Mouse (Mus musculus): ENCODE measurements around the gene Mcemp1. TPM values are rescaled to one million over a fixed set of nuclear protein-coding genes. Genes with fewer than 3 reads are reported as not detected.

Gene Mcemp1
- polyA plus RNA-seq, 1 experiment from 2014 or later: 0.54 TPM

DNA sequence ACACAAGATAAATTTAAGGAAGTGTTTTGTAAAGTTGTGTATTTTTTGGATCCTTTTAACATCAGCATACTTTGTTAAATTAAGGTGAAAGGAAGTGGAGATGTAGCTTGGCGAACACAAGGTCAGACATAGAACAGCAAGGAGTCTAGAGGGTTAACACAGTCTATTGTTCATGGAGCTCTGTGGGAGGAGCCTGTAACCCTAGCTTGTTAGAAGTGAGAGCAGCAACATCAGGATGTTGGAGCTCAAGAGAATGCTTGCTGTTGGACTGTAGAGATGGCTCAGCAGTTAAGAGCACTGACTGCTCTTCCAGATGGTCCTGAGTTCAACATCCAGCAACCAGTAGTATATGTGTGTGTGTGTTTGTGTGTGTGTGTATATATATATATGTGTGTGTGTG, 16.6 kb upstream of the Mcemp1 start:
- 0 out of 2 replicates have a peak, but pooled peaks have one; percentile 29 for ATAC-seq (replicated peaks; ENCODE audit: low FRiP score, low read depth)

DNA sequence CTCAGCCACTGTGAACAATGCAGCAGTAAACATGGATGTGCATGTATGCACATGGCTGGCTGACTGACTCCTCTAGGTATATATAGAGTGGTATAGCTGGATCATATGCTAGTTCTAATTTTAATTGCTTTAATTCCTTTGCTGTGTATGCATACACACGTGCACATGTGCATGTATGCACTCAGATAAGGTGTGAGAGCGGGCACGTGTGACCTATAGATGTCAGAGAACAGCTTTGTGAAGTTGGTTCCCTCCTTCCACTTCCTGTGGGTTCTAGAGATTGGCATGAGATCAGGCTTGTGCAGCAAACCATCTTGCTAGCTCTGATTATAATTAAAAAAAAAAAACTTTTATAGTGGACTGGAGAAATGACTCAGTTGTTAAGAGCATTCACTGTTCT, 12.7 kb upstream of the Mcemp1 start:
- no peak for TF ChIP-seq CTCF (IDR thresholded peaks at IDR 0.05; ENCODE audit: low read depth)
- no peak overlapping the region for H3K9ac ChIP-seq (ENCODE audit: low read depth, low read length)
- no peaks in the 10 kb centered on the region for H3K9me3 ChIP-seq (replicated peaks; ENCODE audit: low read length)
- DNase-seq (ENCODE audit: low spot score) (no peak), ATAC-seq (replicated peaks; ENCODE audit: low FRiP score, low read depth) (no peak)
- no peaks in the 10 kb centered on the region for H3K4me1 ChIP-seq (replicated peaks; ENCODE audit: insufficient read depth, low read length)
- no peaks in the 10 kb centered on the region for H3K27me3 ChIP-seq (ENCODE audit: insufficient read depth, low read length)
- H3K4me3 ChIP-seq (replicated peaks; ENCODE audit: low read depth, low read length): no peak overlapping the region
- 58% methylated on average over 3 of the region's 3 CpGs for WGBS
- no peaks in the 10 kb centered on the region for H3K36me3 ChIP-seq (ENCODE audit: insufficient read depth, low read length)
- no peak overlapping the region for H3K4me2 ChIP-seq (ENCODE audit: low read length)
- H3K27ac ChIP-seq: no peak overlapping the region

More for the DNA sequence above, 16.6 kb upstream of the Mcemp1 start:
- H3K9me3 ChIP-seq (replicated peaks; ENCODE audit: low read length): no peaks in the 10 kb centered on the region
- peak; percentile 71 for DNase-seq (ENCODE audit: low spot score)
- H3K4me3 ChIP-seq (replicated peaks; ENCODE audit: low read depth, low read length): no peak overlapping the region
- no peak for TF ChIP-seq CTCF (IDR thresholded peaks at IDR 0.05; ENCODE audit: low read depth)
- H3K27me3 ChIP-seq (ENCODE audit: insufficient read depth, low read length): no peaks in the 10 kb centered on the region
- WGBS: 47% methylated on average over 1 of the region's 1 CpGs
- peak overlapping the region; percentile 2; the same call in 1 of the 2 replicates for H3K4me2 ChIP-seq (ENCODE audit: low read length)
- H3K4me1 ChIP-seq (replicated peaks; ENCODE audit: insufficient read depth, low read length): no peaks in the 10 kb centered on the region
- no peak overlapping the region for H3K9ac ChIP-seq (ENCODE audit: low read depth, low read length)
- no peak overlapping the region for H3K27ac ChIP-seq
- H3K36me3 ChIP-seq (ENCODE audit: insufficient read depth, low read length): no peaks in the 10 kb centered on the region

DNA sequence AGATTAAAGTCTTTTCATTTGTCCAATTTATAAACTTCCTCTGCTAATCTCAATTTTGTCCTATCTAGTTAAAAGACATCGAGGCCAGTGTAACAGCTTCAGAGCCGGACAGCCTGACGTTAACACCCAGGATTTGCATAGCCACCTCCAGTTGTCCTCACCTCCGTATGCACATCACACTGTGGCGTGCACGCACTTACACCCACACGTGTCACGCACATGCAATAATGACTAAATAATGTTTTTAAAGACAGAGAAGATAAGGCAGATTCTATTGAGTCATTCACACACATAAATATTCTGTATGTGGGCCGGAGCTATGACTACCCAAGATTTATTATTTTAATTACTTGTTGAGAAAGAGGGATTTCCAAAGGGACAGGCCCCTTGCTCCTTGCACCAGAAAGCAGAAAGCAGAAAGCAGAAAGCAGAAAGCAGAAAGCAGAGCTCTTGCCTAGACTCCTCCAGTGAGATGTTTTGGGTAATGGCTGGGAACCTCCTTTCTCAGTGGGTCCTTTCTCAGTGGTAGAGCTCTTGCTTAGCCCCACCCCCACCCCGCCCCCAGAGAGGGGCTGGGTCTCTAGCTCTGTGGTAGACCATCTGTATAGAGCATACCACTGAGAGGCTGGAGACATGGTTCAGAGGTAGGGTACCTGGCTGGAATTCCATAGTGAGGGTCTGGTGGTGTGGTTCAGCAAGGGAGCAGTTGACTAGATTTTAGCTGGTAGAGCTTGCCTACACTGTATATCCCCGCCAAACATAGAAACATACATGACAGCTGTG, 10.6 kb upstream of the Mcemp1 start:
- H3K9ac ChIP-seq (ENCODE audit: low read depth, low read length): no peak overlapping the region
- H3K36me3 ChIP-seq (ENCODE audit: insufficient read depth, low read length): no peaks in the 10 kb centered on the region
- no peak overlapping the region for H3K27ac ChIP-seq
- H3K4me2 ChIP-seq (ENCODE audit: low read length): no peak overlapping the region
- WGBS: 70% methylated on average over 11 of the region's 11 CpGs
- no peaks in the 10 kb centered on the region for H3K27me3 ChIP-seq (ENCODE audit: insufficient read depth, low read length)
- DNase-seq (ENCODE audit: low spot score) (no peak), ATAC-seq (replicated peaks; ENCODE audit: low FRiP score, low read depth) (no peak)
- no peak for TF ChIP-seq CTCF (IDR thresholded peaks at IDR 0.05; ENCODE audit: low read depth)
- H3K4me3 ChIP-seq (replicated peaks; ENCODE audit: low read depth, low read length): no peak overlapping the region
- no peaks in the 10 kb centered on the region for H3K4me1 ChIP-seq (replicated peaks; ENCODE audit: insufficient read depth, low read length)
- no peaks in the 10 kb centered on the region for H3K9me3 ChIP-seq (replicated peaks; ENCODE audit: low read length)

DNA sequence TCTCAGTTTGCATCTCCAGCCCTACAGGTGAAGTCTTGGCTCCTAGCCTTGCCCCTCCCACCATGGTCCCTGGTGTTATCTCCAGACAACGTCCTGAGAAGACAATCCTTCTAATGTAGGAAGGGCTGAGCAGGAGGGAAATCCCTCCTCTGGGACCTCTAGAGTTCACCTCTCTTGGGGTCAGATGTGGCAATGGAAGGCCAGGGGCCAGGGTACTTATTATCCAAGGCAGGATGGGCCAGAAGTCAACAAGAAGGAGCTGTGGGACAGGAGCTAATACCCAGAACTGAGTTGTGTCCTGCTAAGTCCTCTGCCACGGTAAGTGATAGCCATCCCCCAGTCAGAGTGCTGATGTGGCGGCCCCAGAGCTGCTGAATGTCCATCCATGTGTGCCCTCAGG, 10.0 kb upstream of the Mcemp1 start, which contains the start of gene Retn:
Retn (plus strand) TSS at position 245 of the 400 bp plus-strand sequence.
- whole genome bisulfite sequencing: 66% methylated on average over 3 of the region's 3 CpGs
- H3K27ac ChIP-seq: no peak within 1 kb of the TSS
- ATAC-seq (replicated peaks; ENCODE audit: low FRiP score, low read depth) (no peak), DNase-seq (ENCODE audit: low spot score) (no peak)
- H3K9me3 ChIP-seq (replicated peaks; ENCODE audit: low read length): no peaks in the 10 kb centered on the region
- no peaks in the 10 kb centered on the region for H3K36me3 ChIP-seq (ENCODE audit: insufficient read depth, low read length)
- no peak within 1 kb of the TSS for H3K4me2 ChIP-seq (ENCODE audit: low read length)
- no peak within 1 kb of the TSS for H3K9ac ChIP-seq (ENCODE audit: low read depth, low read length)
- no peaks in the 10 kb centered on the region for H3K4me1 ChIP-seq (replicated peaks; ENCODE audit: insufficient read depth, low read length)
- no peak within 1 kb of the TSS for H3K4me3 ChIP-seq (replicated peaks; ENCODE audit: low read depth, low read length)
- H3K27me3 ChIP-seq (ENCODE audit: insufficient read depth, low read length): no peaks in the 10 kb centered on the region
- no peak for TF ChIP-seq CTCF (IDR thresholded peaks at IDR 0.05; ENCODE audit: low read depth)

DNA sequence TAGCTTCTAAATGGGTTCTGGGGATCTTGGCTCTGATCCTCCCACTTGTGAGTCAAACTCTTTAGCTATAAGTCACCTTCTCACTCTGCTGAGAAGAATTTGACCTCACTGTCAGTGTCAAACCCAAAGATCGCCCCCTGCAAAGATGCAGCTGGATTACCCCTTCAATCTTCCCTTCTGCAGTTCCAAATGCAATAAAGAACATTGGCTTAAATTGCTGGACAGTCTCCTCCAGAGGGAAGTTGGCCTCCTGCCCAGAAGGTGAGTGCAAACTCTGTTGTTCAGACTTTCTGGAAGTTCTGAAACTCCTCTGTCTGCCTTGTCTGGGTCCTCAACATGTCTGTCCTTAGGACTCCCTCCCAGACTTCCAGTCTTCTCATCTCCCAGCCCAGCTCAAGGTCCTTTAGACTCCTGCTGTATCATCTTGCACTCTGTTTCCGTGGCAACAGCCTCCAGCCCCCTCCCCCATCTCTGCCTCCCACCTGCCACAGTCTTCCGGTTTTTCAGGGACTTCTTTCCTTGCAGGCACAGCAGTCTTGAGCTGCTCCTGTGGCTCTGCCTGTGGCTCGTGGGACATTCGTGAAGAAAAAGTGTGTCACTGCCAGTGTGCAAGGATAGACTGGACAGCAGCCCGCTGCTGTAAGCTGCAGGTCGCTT, 8.7 kb upstream of the Mcemp1 start:
- no peak for TF ChIP-seq CTCF (IDR thresholded peaks at IDR 0.05; ENCODE audit: low read depth)
- Histone ChIP-seq H3K27ac (no peak overlapping the region), H3K9ac (ENCODE audit: low read depth, low read length) (no peak overlapping the region), H3K27me3 (ENCODE audit: insufficient read depth, low read length) (no peaks in the 10 kb centered on the region), H3K36me3 (ENCODE audit: insufficient read depth, low read length) (no peaks in the 10 kb centered on the region), H3K9me3 (replicated peaks; ENCODE audit: low read length) (no peaks in the 10 kb centered on the region), H3K4me1 (replicated peaks; ENCODE audit: insufficient read depth, low read length) (no peaks in the 10 kb centered on the region), H3K4me2 (ENCODE audit: low read length) (no peak overlapping the region), H3K4me3 (replicated peaks; ENCODE audit: low read depth, low read length) (no peak overlapping the region)
- whole genome bisulfite sequencing: 9% methylated on average over 7 of the region's 7 CpGs
- no peak for DNase-seq (ENCODE audit: low spot score)
- no peak; the same call in 1 of the 2 replicates for ATAC-seq (replicated peaks; ENCODE audit: low FRiP score, low read depth)

DNA sequence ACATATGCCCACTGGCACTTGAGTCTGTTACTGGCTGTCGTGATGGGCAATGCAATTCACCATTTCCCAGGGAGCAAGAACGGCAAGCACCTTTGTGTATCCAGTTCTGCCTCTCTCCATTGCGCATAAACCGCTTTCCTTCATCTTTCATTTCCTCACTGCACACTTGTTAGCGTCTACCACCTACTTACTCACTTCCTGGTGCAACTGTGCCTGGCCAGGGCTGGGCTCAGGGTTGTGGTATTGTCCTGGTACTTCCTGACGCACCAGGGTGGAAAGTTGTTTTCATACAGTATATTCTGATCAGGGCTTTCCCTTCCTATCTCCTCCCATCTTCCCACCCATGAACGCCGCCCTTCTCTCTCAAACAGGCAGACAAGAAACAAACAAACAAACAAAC, 4.7 kb upstream of the Mcemp1 start:
- TF ChIP-seq CTCF (IDR thresholded peaks at IDR 0.05; ENCODE audit: low read depth): no peak
- ATAC-seq (replicated peaks; ENCODE audit: low FRiP score, low read depth): no peak
- Histone ChIP-seq H3K4me3 (replicated peaks; ENCODE audit: low read depth, low read length) (no peak overlapping the region), H3K27me3 (ENCODE audit: insufficient read depth, low read length) (no peaks in the 10 kb centered on the region), H3K9ac (ENCODE audit: low read depth, low read length) (no peak overlapping the region), H3K9me3 (replicated peaks; ENCODE audit: low read length) (no peaks in the 10 kb centered on the region), H3K36me3 (ENCODE audit: insufficient read depth, low read length) (no peaks in the 10 kb centered on the region), H3K4me1 (replicated peaks; ENCODE audit: insufficient read depth, low read length) (no peaks in the 10 kb centered on the region), H3K27ac (no peak overlapping the region), H3K4me2 (ENCODE audit: low read length) (no peak overlapping the region)
- WGBS: 75% methylated on average over 8 of the region's 8 CpGs
- DNase-seq (ENCODE audit: low spot score): no peak

Measured in kidney, postnatal 0 days (tissue).